Mouse (Mus musculus) thymus, postnatal 10 days (tissue): ENCODE data around the gene 1700012A03Rik.

Experiments
- DNase-seq, 2 experiments: peaks; one replicate each; pipeline ENCODE4 v3.0.0; 2021; ENCODE audit warnings: low spot score in 2 of 2

Gene 1700012A03Rik

DNA sequence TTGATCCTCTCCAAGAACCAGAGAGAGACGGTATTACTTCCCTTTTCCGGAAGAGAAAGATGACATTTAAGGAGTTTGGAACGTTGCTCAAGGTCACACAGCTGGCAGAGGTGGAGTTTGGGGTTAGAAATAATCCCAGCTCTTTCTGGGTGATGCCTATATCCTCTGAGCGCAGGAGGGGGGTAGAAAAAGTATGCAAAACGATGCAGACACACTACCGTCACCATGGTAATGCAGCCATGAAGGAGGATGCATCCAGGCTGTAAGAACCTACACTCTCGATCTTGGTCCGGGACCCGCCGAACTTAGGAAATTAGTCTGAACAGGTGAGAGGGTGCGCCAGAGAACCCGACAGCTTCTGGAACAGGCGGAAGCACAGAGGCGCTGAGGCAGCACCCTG lies 43.3 kb downstream of the 1700012A03Rik start:
- DNase-seq: no peak

DNA sequence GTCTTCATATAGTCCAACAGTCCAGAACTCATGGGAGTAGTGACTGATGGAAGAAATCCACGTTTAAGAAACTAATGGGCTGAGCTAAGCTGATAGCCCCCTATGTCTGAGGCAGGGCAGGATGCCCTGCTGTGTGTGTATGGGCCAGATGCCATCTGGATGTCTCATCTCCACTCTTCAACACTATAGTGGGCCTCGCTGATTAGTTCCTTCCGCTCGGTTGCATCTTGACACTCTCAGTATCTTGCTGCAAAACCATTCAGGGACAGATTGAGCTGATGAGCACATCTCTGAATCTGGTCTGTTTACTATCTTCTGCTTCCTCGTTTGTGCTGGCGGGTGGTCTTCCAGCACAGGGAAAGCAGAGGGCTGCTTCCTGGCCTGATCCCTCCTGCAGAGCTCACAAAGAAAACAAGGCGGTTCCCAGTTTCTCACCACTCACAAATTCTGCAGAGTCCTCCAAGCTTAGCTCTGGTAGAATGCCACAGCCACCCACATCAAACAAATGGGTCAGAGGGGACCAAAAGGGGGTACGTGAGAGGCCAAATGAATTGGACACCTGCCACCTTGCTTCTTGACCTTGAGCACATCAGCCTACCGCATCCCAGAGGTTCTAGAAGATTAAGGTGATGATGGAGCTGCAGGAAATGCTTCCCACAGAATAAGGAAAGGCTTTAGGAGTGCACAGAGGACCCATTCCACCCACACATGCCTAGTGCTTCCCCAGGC lies 55.7 kb downstream of the 1700012A03Rik start:
- no peak for DNase-seq
